Mouse (Mus musculus): ENCODE measurements around the gene Ssbp3.

The Ssbp3 gene

DNA sequence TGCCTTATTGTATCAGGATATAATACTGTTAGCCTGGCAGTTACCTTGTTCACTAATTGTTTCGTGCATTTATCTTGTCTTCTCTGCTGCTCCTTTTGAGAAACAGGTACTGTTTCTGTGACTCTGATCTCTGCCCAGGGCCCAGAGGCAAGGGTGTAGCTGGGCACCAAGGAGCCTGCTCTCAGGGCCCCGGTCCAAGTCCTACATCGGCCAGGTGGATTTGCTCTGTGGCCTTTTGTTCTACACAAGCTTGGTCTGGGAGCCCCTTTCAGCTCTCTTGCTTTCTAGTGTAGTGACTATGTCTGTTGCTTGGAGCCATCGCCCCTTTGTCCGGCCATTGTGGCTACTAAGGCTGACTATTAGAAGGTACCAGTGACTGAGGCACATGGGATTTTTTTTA, 82.6 kb downstream of the Ssbp3 start:
- no peak for DNase-seq

DNA sequence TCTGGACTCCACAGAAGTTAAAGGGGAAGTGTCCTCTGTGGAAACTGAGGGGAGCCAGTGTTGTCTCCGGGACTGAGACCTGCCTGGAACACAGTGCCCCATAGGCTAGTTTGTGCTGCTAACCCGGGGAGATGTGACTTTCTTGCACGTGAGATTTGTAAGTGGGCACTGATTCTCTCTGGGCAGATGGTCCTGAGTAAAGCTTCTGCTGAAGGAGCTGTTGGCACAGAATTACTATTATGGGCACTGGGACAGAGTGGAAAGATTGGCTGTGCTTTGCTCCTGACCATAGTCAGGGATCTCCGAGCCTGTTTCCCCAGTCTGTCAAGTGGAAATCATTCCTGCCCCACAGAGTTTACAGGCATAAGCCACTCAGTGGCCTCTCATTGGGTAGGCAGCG, 83.8 kb downstream of the Ssbp3 start:
- DNase-seq, result peak; percentile 77

- DNase-seq, result no peak
Observed at GRCm38 (mm10) chr4:106995069-106995468, 84.6 kb downstream of the Ssbp3 start.

GRCm38 (mm10) chr4:106995513-106995912, 85.0 kb downstream of the Ssbp3 start:
- DNase-seq, result no peak

- DNase-seq, result no peak
Observed at GRCm38 (mm10) chr4:106996305-106997076, 86.0 kb downstream of the Ssbp3 start.

GRCm38 (mm10) chr4:107001259-107001810, 90.8 kb downstream of the Ssbp3 start:
- DNase-seq, result no peak

GRCm38 (mm10) chr4:107001916-107002488, 91.5 kb downstream of the Ssbp3 start:
- no peak for DNase-seq

DNA sequence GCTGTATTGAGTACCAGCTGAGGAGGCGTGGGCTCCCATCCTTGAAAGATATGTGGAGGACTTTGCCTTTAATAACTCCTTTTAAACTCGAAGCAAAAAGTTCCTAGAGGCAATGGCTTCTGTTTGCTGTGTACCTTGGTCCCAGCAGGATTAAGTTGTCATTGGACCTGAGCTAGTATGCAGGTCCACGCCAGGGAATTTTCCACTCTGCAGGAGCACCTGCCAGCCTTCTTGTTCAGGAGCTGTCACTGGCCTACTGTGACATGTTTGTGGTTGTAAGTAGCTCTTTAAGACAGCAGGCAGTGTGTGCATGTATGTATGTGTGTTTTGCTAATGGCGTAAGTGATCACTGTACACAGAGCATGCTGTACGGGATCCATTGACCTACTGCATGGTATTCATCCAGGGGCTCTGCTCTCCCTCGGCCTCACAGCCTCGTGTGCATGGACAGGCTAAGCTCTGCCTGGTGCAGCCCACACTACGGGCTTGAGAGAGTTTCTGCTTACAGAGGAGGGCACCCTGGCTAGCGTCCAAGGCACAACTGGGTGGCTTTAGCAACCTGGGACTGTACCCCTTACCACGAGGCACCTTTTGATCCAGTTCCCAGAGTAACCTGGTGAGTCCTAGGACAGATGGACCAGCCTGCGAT, 92.1 kb downstream of the Ssbp3 start:
- peak; percentile 83 for DNase-seq

- peak; percentile 80 for DNase-seq
Observed at GRCm38 (mm10) chr4:107003199-107003598, 92.7 kb downstream of the Ssbp3 start.

- DNase-seq, result no peak
Observed at GRCm38 (mm10) chr4:107003786-107004185, 93.3 kb downstream of the Ssbp3 start.

DNA sequence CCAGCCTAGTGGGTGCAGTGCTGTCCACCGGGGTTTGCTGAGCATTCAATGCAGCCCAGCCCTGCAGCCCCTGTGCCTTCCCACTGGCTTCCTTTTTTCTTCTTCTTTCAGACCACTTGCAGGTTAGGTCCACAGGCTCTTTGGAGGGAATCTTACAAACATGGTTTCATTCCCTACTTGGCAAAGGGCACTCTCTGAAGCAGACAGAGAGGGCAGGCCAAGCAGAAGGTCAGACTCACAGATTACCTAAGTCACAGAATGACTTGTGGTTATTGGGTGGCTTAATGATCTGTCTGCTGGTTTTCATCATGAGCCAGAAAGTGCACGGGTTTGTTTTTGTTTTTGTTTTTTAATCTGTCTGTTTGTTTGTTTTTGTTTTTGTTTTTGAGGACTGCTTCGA, 93.8 kb downstream of the Ssbp3 start:
- DNase-seq, result no peak

DNA sequence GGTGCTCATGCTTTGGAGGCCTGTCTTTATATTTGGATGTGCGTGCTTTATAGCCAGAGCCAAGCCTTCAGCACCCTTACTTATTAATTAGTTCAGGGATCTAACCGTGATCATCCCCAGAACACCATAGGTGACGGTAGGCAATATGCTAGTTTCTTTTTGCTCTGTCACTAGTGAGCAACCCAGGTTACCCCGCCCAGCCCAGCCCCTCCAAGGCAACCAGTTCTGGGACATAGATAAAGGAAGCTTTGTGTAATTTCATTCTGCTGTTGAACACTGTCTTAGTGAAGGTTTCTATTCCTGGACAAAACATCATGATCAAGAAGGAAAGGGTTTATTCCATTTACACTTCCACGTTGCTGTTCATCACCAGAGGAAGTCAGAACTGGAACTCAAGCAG, 94.7 kb downstream of the Ssbp3 start:
- no peak for DNase-seq

GRCm38 (mm10) chr4:107006229-107006628, 95.7 kb downstream of the Ssbp3 start:
- no peak for DNase-seq

GRCm38 (mm10) chr4:107006807-107007206, 96.3 kb downstream of the Ssbp3 start:
- DNase-seq, result no peak

DNA sequence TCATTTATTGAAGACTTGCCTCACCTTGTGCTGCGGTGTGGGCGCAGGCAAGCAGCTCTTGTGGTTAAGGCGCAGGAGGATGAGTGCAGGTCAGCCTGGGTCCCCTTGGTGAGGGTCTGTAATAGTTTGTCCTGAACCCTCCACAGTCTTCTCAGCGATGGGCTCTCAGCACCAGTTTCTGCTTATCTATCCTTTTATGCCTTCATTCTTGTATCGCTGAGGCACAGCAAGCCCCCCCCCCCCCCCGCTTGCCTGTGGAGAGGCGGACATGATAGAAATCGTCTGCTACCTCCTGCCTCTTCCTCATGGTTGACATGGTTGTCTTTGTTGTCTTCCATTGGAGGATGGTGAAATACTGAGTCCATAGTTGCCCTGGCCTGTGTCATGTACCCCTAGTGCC, 96.9 kb downstream of the Ssbp3 start:
- DNase-seq, result no peak

GRCm38 (mm10) chr4:107008161-107008560, 97.7 kb downstream of the Ssbp3 start:
- DNase-seq, result no peak

DNA sequence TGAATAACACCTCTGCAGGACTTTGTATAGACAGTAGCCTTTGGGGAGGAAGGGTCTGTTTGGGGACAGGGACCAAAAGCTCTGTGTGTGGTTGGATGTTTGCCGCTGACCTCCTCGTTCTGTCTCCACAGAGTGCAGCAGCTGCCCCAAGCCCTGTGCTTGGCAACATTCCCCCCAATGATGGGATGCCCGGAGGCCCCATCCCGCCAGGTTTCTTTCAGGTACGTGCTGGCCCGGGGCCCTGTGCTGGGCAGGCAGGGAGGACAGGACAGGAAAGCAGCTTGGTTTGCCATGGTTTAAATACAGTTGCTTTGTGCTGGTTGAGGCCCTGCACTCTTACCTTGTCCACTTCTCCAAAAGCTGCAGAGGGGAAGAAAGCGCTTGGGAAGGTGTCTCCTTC, 99.0 kb downstream of the Ssbp3 start:
- DNase-seq, result peak; percentile 75

- no peak for DNase-seq
Observed at GRCm38 (mm10) chr4:107011325-107012004, 101.0 kb downstream of the Ssbp3 start.

- no peak for DNase-seq
Observed at GRCm38 (mm10) chr4:107012005-107012478, 101.5 kb downstream of the Ssbp3 start.

GRCm38 (mm10) chr4:107012574-107012973, 102.1 kb downstream of the Ssbp3 start:
- peak; percentile 94 for DNase-seq

- no peak for DNase-seq
Observed at GRCm38 (mm10) chr4:107013119-107013816, 102.8 kb downstream of the Ssbp3 start.

GRCm38 (mm10) chr4:107013817-107014260, 103.3 kb downstream of the Ssbp3 start:
- DNase-seq, result no peak

Measured in cerebellum, adult 9-10 months (tissue).